Mouse (Mus musculus) mouse trophoblast stem cell (cell line): ENCODE results near the gene Spns3.
"Not testable (repeated sequence)": the region's sequence is repeated elsewhere in the genome, so short reads cannot be mapped to it uniquely, and the experiment has no call there.

Experiments used
- in situ Hi-C, 2 experiments: fragments of 300-500 bp; cut with MseI, MboI; formaldehyde crosslinking; loops; 2 replicates in 1 of 2; 3 replicates in 1 of 2; pipeline ENCODE4 v1.15.1; 2025

Gene Spns3

DNA sequence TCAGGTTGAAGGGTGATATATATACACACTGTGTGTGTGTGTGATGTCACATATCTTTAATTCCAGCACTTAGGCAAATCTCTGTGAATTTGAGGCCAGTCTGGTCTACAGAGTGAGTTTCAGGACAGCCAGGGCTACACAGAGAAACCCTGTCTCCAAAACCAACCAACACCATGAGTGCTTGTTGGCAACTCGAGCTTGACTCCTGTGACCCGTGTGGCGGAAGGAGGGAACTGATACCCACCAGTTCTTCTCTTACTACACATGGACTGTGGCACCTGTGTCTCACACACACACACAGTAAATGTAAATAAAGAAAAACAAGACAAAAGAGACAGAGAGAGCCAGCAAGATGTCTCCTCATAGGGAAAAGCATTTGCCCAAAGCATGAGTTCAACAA lies 10.4 kb upstream of the Spns3 start:
- in situ Hi-C loops = loop anchor here (5.0 to 10.0 kb wide), 3 partner anchors 123 to 208 kb away; partner anchors contain the start of gene Ggt6 (in 2 of the 2)

DNA sequence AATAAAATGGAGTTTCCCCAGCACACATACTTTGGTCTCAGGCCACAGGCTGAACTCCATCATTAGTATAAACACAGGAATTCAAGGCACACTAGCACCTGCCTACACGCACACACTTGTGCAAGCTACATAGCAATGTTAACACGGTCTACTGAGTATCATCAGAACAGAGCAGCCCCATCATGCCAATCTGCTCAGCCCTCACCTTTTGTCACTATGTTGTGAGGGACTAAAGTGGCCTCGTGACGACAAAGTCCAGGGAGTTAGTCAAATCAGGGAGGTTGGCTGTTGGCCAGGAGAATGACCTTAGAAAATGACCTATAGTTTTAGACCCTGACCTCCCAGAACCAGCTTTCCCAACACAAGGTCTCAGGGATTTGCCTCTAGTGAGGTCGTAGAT lies 7.8 kb upstream of the Spns3 start:
- in situ Hi-C loops = no loop called here

DNA sequence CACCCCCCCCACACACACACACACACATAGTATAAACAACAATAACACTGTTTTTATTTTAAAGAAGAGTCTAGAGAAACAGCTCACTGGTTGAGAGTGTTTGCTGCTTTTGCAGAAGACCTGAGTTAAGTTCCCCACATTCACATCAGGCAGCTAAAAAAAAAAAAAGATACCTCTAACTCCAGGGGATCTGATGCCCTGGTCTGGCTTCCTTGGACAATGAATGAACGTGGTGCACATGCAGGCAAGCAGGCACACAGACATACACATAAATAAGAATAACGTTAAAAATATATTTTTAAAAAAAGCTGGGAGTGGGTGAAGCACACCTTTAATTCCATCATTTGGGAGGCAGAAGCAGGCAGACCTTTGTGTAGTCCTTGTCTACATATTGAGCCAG lies 6.6 kb upstream of the Spns3 start:
- in situ Hi-C loops = no loop called here

DNA sequence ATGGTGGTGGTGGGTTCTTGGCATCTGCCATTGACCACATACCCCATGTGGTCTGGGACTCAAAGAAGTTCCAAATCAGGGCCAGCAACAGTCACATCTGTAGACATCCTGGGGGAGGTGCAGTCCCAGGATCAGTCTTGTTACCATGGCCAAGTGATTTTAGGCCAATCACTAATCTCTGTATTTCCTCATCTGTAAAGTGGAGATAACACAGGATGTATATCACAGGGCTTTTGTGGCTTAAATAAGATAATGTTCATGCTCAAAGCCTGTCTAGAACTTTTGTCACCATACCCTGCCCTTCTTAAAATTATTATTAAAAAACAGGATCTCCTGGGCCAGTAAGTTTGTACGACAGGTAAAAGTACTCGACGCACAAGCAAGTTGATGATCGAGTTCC lies 6.2 kb upstream of the Spns3 start:
- in situ Hi-C loops = no loop called here

DNA sequence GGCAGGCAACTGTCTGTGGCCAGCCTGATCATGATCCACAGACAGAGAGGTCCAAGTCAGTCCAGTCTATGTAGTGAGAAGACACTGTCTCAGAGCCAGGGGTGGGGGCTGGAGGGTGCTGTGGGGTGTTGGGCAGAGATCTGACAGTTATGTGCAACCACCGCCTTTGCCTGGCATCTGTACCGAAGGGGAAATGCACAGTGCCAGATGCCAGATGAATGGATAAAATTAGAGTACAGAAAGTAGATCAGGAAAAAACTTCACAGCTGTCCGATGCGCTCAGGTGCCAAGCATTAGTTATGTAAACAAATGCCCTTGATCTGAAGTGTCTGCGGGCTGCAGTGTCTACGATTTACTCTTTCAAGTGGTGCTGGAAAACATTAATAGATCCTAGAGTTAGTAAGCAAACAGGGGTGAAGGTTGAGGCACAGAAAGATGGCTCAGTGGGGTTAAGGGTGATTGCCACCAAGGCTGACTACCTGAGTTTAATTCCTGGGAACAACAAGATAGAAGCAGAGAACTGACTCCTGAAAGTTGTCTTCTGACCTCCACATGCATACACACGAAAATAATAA lies 1.3 kb upstream of the Spns3 start:
- in situ Hi-C loops = no loop called here

DNA sequence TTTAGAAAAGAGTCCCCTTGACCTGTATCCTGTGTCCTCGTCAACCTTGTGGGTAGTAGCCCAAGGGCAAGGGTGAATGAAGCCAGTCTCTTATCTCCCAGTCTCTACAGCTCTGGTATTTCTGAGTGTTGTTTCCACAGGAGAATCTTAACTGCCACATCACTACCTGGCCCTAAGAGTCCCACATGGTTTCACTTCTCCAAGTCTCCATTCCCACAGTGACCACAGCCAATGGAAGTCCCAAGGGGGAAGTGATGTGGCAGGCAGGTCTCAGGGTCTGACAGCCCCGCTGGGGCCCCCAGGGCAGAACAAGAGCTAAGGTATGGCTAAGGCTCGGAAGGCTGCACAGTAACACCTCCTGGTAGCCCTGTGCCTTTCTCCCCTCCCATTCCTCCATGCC lies 3.1 kb downstream of the Spns3 start:
- in situ Hi-C loops = no loop called here

DNA sequence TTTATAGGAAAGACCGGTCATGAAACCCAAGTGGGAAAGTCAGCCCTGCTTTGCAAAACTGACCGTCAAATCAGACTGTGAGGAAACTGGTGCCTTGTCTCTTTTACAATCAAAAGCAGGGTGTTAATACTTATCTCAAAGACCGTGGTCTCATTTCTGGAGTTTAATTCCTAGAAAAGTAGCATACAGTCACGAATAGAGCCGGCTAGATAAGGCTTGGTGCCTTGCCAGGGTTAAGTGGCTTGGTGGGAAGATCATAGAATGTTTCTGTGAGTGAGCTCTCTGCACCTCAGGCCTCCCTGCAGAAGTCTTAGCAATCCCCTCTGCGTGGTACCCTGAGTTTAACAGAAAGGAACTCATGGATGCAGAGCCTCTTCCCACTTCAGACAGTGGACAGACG lies 5.6 kb downstream of the Spns3 start:
- in situ Hi-C loops = no loop called here

DNA sequence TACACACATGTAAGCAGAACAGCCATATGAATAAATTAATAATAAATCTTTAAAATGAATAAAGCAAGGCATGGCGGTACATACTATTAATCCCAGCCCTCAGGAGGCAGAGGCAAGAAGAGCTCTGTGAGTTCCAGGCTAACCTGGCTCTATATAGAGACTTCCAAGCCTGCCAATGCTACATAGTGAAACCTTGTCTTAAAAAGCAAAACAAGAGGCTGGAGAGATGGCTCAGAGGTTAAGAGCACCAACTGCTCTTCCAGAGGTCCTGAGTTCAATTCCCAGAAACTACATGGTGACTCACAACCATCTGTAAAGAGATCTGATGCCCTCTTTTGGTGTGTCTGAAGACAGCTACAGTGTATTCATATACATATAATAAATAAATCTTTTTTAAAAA lies 6.6 kb downstream of the Spns3 start:
- in situ Hi-C loops = not testable (repeated sequence)

DNA sequence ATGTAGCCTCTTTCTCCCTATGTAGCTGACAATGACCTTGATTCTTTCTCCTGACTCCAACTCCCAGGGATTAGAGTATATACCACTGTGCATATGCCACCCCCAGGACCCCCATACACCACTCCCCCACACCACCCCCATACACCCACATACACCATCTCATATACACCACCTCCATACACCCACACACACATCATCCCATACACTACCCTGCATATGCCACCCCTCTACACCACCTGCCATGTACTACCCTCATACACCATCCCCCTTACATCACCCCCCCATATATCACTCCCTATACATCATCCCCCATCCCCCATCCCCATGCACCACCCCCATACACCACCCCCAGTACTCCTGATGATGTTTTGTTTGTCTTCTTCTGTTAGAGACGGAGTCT lies 7.7 kb downstream of the Spns3 start:
- in situ Hi-C loops = no loop called here

DNA sequence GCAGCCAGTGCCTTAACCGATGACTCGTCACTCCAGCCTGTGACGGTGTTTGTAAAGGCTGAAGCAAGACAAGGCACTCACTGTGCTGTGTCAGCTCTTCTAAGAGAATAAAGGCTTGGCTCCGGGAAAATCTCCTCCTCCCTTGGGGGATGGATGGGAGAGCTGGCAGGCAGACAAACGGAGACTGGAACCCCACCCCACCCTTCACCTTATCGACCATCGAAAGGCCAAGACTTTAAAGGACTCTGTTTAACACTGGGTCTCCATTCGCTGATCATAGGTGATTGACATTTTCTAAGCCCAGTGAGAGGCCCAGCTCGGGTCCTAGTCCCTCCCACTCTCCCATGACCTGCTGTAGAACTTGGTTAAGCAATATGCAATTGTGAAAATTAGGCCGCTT lies 8.4 kb downstream of the Spns3 start:
- in situ Hi-C loops = no loop called here

DNA sequence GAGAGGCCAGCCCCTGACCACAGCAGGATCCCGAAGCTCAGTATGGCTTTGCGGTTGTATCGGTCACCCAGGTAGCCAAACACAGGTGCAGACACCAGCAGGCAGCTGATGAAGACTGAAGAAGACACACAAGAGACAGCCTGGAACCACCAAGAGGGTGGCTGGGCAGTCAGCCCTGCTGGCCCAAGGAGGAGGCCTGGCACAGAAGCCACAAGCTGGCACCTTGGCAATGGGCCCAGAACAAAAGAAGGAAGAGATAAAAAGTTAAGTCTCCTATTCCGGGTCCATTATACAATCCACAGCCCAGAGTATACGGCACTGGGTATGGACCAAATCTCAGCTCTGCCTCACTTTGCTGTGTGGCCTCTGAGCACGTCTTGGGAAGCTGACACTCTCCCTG lies 9.9 kb downstream of the Spns3 start:
- in situ Hi-C loops = no loop called here

DNA sequence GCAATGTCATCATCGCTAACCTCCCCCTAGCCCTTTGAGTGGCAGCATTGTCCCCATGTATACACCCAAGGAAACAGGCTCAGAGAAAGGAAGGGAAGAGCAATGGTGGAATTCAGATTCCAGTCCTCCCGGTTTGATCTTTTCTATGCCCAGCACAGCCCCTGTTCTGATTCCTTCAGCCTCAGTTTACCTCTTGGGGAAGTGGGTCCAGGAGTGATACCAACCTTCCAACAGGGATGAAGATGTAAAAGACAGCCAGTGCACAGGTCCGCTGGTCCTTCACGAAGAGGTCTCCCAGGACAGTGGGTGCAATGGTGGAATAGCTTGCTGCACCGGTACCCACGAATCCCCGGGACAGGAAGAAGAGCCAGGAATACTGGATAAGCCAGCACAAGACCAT lies 11.5 kb downstream of the Spns3 start:
- in situ Hi-C loops = no loop called here

DNA sequence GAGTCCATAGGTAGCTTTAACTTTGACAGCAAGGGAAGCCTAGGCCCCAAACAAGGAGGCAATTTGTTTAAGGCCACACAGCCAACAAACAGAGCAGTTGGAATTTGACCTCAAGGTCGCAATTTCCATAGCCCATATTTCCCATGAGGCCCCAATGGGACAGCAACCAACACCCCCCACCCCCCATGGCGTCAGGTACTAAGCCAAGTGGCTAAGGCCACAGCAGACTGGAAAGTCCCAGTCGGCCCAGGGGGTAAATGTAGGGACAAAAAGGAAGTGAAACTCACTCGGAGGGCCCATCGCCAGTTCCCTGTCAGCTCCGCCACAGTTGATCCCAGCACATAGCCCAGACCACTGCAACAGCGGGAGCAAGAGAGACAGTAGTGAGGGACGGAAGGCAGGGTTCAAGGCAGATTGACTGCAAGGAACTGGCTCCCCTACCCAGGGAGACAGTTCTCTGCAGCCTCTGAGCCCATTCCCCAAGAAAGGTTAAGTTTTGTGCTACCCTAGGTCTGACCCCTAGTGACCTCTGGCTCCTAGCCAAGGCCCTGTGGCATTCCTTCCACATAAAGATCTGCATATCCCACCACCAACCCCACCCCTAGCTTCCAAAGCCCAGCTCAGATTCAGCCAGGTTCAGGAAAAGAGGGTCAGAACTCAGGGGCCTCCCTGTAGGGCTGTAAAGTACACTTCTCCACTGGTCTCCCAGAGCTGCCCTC lies 12.1 kb downstream of the Spns3 start:
- in situ Hi-C loops = no loop called here

DNA sequence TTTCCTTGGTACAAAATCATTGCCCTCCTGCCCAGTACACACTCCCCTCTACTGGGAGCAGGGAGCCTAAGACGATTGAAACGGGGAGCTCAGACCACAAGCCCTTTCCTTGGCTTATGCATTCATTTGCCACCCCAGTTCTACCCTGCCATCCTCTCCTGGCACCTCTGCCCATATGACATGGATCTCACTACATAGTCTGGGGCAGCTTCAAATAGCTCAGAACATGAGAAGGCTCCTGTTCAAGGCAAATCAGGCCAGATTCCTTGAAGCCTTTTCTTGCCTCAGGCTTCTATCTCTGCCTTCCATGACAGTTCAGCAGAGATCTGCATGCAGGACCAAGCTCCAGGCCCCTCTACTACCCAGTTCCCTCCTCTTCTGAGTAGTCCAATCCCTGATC lies 12.8 kb downstream of the Spns3 start:
- in situ Hi-C loops = no loop called here

DNA sequence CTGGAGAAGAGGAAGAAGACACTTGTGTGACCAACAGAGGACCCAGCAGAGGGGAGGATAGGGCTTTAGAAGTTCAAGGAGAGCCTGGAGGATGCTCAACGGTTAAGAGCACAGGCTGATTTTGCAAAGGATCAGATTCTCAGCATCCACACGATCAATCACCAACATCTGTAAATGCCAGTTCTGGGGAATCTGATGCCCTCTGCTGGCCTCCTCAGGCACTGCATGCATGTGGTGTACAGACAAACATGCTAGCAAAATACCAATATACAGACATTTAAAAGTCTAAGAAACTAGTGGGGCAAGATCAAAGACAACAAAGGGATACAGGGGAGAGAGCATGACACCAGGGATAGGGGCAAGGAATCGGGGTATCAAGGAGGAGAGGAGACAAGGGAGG lies 14.8 kb downstream of the Spns3 start:
- in situ Hi-C loops = no loop called here

DNA sequence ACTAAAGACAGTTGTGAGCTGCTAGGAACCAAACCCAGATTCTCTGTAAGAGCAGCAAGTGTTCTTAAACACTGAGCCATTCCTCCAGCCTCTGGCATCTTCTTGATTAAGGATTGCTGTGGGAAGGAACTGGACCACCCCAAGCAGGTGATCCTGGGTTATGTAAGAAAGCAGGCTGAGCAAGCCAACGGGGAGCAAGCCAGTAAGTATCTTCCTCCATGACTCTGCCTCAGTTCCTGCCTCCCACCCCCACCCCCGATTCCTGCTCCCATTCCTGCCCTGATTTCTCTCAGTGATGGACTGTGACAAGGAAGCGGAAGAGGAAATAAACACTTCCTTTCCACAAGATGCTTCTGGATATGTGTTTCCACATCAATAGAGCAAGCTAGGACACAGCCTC lies 17.4 kb downstream of the Spns3 start:
- in situ Hi-C loops = no loop called here

DNA sequence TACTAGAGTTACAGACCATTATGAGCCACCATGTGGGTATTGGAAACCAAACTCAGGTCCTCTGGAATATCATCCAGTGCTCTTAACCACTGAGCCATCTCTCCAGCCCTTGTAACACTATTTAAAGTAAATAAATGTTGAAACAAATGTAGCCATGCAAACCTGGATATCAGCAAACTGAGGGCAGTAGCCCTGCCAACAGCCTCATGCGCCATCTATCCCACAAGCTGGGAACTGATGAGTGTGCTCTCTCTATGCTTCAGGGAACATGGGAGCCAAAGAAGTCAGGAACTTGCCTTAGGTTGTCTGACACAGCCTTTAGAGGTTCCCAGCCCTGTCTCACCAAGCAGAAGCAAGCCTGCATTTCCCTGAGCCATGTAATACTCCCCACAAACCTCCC lies 18.7 kb downstream of the Spns3 start:
- in situ Hi-C loops = no loop called here

DNA sequence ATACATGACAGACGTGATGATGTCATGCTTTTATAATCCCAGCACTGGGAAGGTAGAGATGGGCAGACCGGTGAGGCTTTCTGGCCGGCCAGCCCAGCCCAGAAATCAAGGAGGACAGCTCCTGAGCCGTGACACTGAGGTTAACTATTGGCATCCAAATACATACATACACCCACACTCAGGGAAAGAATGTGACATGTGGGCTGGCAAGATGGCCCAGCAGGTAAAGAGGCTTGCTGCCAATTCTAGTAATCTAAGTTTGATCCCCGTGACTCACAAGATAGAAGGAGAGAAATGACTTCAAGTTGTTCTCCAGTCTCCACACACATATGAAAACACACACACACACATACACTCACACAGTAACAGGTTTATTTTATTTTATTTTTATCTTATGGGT lies 19.2 kb downstream of the Spns3 start:
- in situ Hi-C loops = no loop called here

DNA sequence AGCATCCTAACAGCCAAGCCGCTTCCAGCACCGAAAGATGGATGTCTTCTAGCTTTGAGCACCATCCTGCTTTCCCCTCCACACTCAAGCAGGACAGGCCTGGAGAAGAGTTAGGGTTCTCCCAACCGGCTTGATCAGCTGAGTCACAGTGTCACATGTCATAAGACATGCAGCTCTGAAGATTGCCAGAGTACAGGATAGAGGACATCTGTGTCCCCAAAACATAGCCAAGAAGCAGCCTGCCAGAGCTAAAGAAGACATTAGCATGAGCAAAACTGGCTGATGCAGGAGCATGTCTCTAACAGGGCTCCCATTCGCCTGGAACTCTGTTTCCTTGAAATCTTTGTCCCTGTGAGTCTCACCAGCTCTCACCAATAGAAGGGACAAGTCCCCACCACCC lies 24.1 kb downstream of the Spns3 start:
- in situ Hi-C loops = no loop called here

DNA sequence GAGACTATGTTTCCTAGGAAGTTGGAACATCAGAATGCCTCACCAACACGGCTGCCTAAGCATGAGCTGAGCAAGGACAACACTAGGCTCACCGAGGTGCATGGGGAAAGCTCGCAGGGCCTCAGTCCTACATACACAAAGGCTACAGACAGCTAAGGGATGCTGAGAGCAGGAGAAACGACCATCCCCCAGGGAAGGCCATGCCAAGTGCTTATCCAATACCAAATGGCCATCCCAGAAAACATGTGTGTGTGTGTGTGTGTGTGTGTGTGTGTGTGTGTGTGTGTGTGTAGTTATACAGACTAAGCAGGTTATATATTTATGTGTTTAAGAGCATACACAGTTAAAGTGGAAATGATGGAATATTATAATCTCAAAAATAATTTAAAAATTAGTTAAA lies 26.6 kb downstream of the Spns3 start:
- in situ Hi-C loops = no loop called here

DNA sequence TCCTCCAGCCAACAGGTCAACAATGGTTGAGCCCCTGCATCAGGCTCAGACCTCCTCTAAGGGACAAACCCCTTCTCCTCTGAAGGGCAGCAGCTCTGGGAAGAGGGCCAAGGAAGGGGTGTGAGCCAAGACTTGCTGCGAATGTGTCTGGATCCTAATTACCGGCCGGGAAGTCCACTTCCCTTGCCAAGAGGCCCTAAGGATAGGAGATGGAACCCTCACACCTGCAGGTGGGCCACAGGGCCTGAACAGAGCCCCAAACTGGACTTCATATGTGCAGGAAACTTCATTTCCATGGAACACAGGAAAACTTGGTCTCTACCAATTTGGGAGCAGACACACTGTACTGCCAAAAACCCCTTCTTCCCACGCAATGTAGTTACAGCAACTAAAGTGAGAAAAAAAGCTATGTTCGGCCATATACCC lies 27.7 kb downstream of the Spns3 start:
- in situ Hi-C loops = no loop called here

DNA sequence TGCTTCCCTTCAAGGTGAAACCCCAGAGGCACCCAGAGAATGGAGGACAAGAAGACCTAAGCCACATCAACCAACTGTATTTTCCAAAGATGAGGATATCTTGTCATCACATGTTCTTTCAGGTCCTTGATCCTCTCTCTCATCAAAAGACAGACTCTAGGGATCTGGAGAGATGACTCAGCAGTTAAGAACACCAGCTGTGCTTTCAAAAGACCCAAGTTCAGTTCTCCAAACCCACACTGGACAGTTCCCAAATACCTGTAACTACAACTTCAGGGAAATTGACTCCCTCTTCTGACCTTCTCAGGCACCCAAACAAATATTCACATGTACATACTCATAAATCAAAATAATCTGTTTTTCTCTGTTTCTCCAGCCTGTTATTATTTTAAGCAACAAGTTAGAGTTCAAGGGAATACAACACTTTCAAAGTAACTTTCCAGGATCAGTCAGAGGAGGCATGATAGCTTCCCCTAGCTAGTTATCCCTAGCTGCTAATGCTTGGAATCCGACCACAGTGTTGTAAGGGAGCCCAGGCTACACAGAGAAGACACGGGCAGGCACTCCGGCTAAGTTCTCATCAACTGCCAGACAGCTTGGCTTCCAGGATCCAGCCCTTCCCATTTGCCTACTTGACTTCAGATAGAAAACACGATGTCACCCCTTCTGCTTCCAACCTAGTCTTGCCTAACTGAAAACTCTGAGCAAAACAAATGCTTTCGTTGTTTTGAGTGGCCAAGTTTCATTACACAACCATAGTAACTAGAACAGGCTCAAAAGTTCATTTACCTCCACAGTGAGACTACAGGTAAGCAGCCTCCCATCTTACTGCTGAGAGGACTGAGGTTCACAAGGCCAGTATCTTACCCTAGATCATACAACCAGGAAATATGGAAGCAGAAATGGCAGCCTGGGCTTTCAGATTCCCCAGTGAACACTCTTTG lies 28.4 kb downstream of the Spns3 start:
- in situ Hi-C loops = no loop called here

DNA sequence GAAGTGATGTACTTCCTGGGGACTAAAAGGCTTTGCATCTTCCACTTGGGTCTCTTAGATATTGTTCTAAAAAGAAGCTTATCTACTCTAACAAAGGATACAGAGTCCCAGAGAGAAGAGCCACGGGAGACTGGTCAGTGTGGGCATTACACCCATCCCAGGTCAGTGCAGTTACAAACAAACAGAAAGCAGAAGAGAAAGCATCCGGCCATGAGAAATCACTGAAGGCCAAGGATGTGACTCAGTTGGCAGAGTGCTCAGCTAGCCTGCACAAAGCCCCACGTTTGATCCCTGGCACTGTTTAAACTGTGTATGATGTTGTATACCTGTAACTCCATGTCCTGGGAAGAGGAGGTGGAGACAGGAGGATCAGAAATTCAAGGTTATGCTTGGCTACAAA lies 30.4 kb downstream of the Spns3 start:
- in situ Hi-C loops = no loop called here
